Mouse (Mus musculus) MEL (cell line): ENCODE results near the gene H2-Ab1. TPM values are rescaled to one million over a fixed set of nuclear protein-coding genes. Genes with fewer than 3 reads are reported as not detected.

Source experiments
- DNase-seq: peaks from one replicate; pipeline ENCODE4 v3.0.0; 2011; ENCODE audit warnings: low read depth, low spot score
- H3K27ac ChIP-seq: 2 replicates; pipeline ENCODE4 v1.5.1; 2012; ENCODE audit warnings: low read depth, mild to moderate bottlenecking, control low read depth, low read length, moderate library complexity; ENCODE audit not compliant: control insufficient read depth
- H3K27me3 ChIP-seq, 2 experiments: fragments of 150-350 bp in 1 of 2; sonication (generic) in 1 of 2; 2 replicates each; pipeline ENCODE4 v1.6.1; 2012; ENCODE audit warnings: low read length in 2 of 2, mild to moderate bottlenecking in 2 of 2, improper control_type of control experiment in 1 of 2, moderate library complexity in 1 of 2; ENCODE audit not compliant: insufficient read depth in 2 of 2, control insufficient read depth in 1 of 2
- H3K36me3 ChIP-seq, 2 experiments: 2 replicates each; pipeline ENCODE4 v1.6.1; 2012 to 2014; ENCODE audit warnings: low read length in 2 of 2, improper control_type of control experiment in 1 of 2, inconsistent platforms in 1 of 2, mild to moderate bottlenecking in 1 of 2; ENCODE audit not compliant: insufficient read depth in 2 of 2, control insufficient read depth in 1 of 2
- H3K4me1 ChIP-seq, 2 experiments: fragments of 150-350 bp in 1 of 2; sonication (generic) in 1 of 2; 2 replicates each; pipeline ENCODE4 v1.6.1; 2012; ENCODE audit warnings: low read length in 2 of 2, improper control_type of control experiment in 1 of 2, mild to moderate bottlenecking in 1 of 2; ENCODE audit not compliant: insufficient read depth in 2 of 2, control insufficient read depth in 1 of 2
- H3K4me3 ChIP-seq, 2 experiments: fragments of 150-350 bp in 1 of 2; sonication (generic) in 1 of 2; 2 replicates each; pipeline ENCODE4 v1.5.1; 2012; ENCODE audit warnings: low read depth in 2 of 2, low read length in 2 of 2, mild to moderate bottlenecking in 2 of 2, moderate library complexity in 2 of 2, control low read depth in 1 of 2, improper control_type of control experiment in 1 of 2; ENCODE audit not compliant: control insufficient read depth in 1 of 2, insufficient read depth in 1 of 2
- H3K79me2 ChIP-seq: 2 replicates; pipeline ENCODE4 v1.6.1; 2012; ENCODE audit warnings: mild to moderate bottlenecking, low read length, moderate library complexity; ENCODE audit not compliant: control insufficient read depth, poor library complexity, insufficient read depth
- H3K9ac ChIP-seq: 2 replicates; pipeline ENCODE4 v1.6.1; 2012; ENCODE audit warnings: low read depth, mild to moderate bottlenecking, control low read depth, low read length, moderate library complexity; ENCODE audit not compliant: control insufficient read depth, poor library complexity, severe bottlenecking
- H3K9me3 ChIP-seq: fragments of 150-350 bp; sonication (generic); replicated peaks from 2 replicates; pipeline ENCODE4 v1.6.1; 2012; ENCODE audit warnings: mild to moderate bottlenecking, low read length, improper control_type of control experiment, moderate library complexity; ENCODE audit not compliant: insufficient read depth
- CHD2 ChIP-seq: IDR thresholded peaks from 2 replicates; pipeline ENCODE4 v1.6.1; 2011; ENCODE audit warnings: low read length, improper control_type of control experiment
- E2F4 ChIP-seq: IDR thresholded peaks from 2 replicates; pipeline ENCODE4 v1.6.1; 2011; ENCODE audit warnings: low read depth, low read length, improper control_type of control experiment, borderline replicate concordance
- EP300 ChIP-seq, 2 experiments: IDR thresholded peaks; 2 replicates each; pipeline ENCODE4 v1.6.1; 2011; ENCODE audit warnings: improper control_type of control experiment in 2 of 2, low read length in 2 of 2, low read depth in 1 of 2, mild to moderate bottlenecking in 1 of 2
- HCFC1 ChIP-seq: IDR thresholded peaks from 2 replicates; pipeline ENCODE4 v1.6.1; 2012; ENCODE audit warnings: low read depth, mild to moderate bottlenecking, inconsistent platforms, low read length, improper control_type of control experiment, moderate library complexity
- MAFK ChIP-seq: IDR thresholded peaks from 2 replicates; pipeline ENCODE4 v1.6.1; 2011; ENCODE audit warnings: low read depth, mild to moderate bottlenecking, low read length, improper control_type of control experiment, borderline replicate concordance
- MAX ChIP-seq: IDR thresholded peaks from 2 replicates; pipeline ENCODE4 v1.6.1; 2011; ENCODE audit warnings: low read length, improper control_type of control experiment
- MAZ ChIP-seq: IDR thresholded peaks from 2 replicates; pipeline ENCODE4 v1.6.1; 2012; ENCODE audit warnings: low read depth, mild to moderate bottlenecking, inconsistent platforms, low read length, improper control_type of control experiment
- MXI1 ChIP-seq: IDR thresholded peaks from 2 replicates; pipeline ENCODE4 v1.6.1; 2011; ENCODE audit warnings: mild to moderate bottlenecking, low read depth, low read length, improper control_type of control experiment
- MYB ChIP-seq: IDR thresholded peaks from 2 replicates; pipeline ENCODE4 v1.6.1; 2011; ENCODE audit warnings: mild to moderate bottlenecking, low read depth, low read length, improper control_type of control experiment
- POLR2A ChIP-seq, 2 experiments: IDR thresholded peaks; 2 replicates each; pipeline ENCODE4 v1.6.1; 2011 to 2012; ENCODE audit warnings: low read length in 2 of 2, mild to moderate bottlenecking in 2 of 2, control low read depth in 1 of 2, improper control_type of control experiment in 1 of 2, low read depth in 1 of 2, moderate library complexity in 1 of 2; ENCODE audit not compliant: control insufficient read depth in 1 of 2, insufficient read depth in 1 of 2, poor library complexity in 1 of 2
- RAD21 ChIP-seq: IDR thresholded peaks from 2 replicates; pipeline ENCODE4 v1.6.1; 2011; ENCODE audit warnings: mild to moderate bottlenecking, low read depth, low read length, improper control_type of control experiment
- RCOR1 ChIP-seq: IDR thresholded peaks from 2 replicates; pipeline ENCODE4 v1.6.1; 2012; ENCODE audit warnings: low read depth, mild to moderate bottlenecking, inconsistent platforms, low read length, improper control_type of control experiment
- SIN3A ChIP-seq: IDR thresholded peaks from 2 replicates; pipeline ENCODE4 v1.6.1; 2012; ENCODE audit warnings: low read length, improper control_type of control experiment, inconsistent platforms
- SMC3 ChIP-seq: IDR thresholded peaks from 2 replicates; pipeline ENCODE4 v1.6.1; 2011; ENCODE audit warnings: low read depth, low read length, improper control_type of control experiment
- TCF12 ChIP-seq: IDR thresholded peaks from 2 replicates; pipeline ENCODE4 v1.6.1; 2014; ENCODE audit warnings: low read depth, mild to moderate bottlenecking, inconsistent platforms, low read length, improper control_type of control experiment, moderate library complexity
- USF2 ChIP-seq, 2 experiments: IDR thresholded peaks; 2 replicates each; pipeline ENCODE4 v1.6.1; 2011 to 2012; ENCODE audit warnings: improper control_type of control experiment in 2 of 2, low read length in 2 of 2, borderline replicate concordance in 1 of 2, inconsistent platforms in 1 of 2, low read depth in 1 of 2, mild to moderate bottlenecking in 1 of 2; ENCODE audit not compliant: insufficient read depth in 1 of 2
- ZMIZ1 ChIP-seq: IDR thresholded peaks from 2 replicates; pipeline ENCODE4 v1.6.1; 2012; ENCODE audit warnings: low read depth, mild to moderate bottlenecking, inconsistent platforms, low read length, improper control_type of control experiment, moderate library complexity
- polyA plus RNA-seq, 2 experiments: library from polyadenylated mRNA; stranded (reverse) in 1 of 2; unstranded in 1 of 2; fragments of >175 nt in 1 of 2; fragments of >200 nt in 1 of 2; gene quantifications; 2 replicates each; pipeline versions ENCODE4 v1.2.1 to v1.2.4; 2012; ENCODE audit warnings: low replicate concordance in 2 of 2, low read depth in 1 of 2; ENCODE audit not compliant: insufficient read length in 2 of 2, insufficient read depth in 1 of 2, missing spikeins in 1 of 2
- total RNA-seq: library from RNA; depleted of rRNA; stranded (reverse); fragments of 300-350 nt; gene quantifications from 2 replicates; pipeline ENCODE4 v1.2.3, GENCODE M21; 2012

The H2-Ab1 gene
- total and polyA plus RNA-seq, 3 experiments = not detected

DNA sequence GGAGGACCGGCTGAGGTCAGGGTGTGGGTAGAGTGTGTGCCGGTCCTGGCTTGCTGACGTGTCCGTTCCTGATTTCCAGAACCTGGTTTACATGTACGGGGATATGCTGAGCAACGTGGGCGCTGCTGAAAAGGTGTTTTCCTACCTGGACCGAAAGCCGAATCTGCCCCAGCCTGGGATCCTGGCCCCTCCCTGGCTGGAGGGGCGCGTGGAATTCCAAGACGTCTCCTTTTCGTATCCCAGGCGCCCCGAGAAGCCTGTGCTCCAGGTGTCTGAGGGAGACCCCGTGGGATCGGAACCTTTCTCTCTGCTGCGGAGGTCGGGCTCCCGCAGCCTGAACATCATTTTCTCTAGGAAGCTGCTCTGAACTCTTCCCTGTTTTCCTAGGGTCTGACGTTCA lies 43.6 kb upstream of the H2-Ab1 start:
- Histone ChIP-seq H3K4me3 (no peak overlapping the region), H3K4me1 (peaks cover 18 to 46% of the 10 kb centered on the region in 2 experiments), H3K9ac (no peak overlapping the region), H3K27ac (no peak overlapping the region), H3K36me3 (peaks cover 2 to 35% of the 10 kb centered on the region in 2 experiments; a peak in 3 of 4 replicates), H3K27me3 (no peaks in the 10 kb centered on the region), H3K9me3 (no peaks in the 10 kb centered on the region), H3K79me2 (no peaks in the 10 kb centered on the region)
- TF ChIP-seq TCF12 (no peak), CHD2 (no peak), EP300 (IDR thresholded peaks at IDR 0.05; ENCODE audit: low read depth in 1 of 2, low read length in 2 of 2) (no peak), MYB (no peak), HCFC1 (no peak), MAX (no peak), RAD21 (no peak), ZMIZ1 (no peak)
- DNase-seq = no peak

GRCm38 (mm10) chr17:34215176-34215575 lies 42.3 kb upstream of the H2-Ab1 start:
- peaks cover 2 to 33% of the 10 kb centered on the region in 2 experiments; a peak in 3 of 4 replicates for H3K36me3 ChIP-seq
- TF ChIP-seq MYB (no peak), MXI1 (no peak), E2F4 (no peak), POLR2A (IDR thresholded peaks at IDR 0.05; ENCODE audit: control insufficient read depth in 1 of 2, insufficient read depth in 1 of 2, low read depth in 1 of 2, low read length in 2 of 2, poor library complexity in 1 of 2) (no peak), MAX (no peak), USF2 (IDR thresholded peaks at IDR 0.05; ENCODE audit: borderline replicate concordance in 1 of 2, insufficient read depth in 1 of 2, low read depth in 1 of 2, low read length in 2 of 2) (no peak), RCOR1 (no peak), HCFC1 (no peak), SIN3A (no peak), TCF12 (no peak), SMC3 (no peak), MAFK (no peak), MAZ (no peak), EP300 (IDR thresholded peaks at IDR 0.05; ENCODE audit: low read depth in 1 of 2, low read length in 2 of 2) (no peak)
- TF ChIP-seq, all 39 proteins: peak for 0
- H3K9ac ChIP-seq = no peak overlapping the region
- H3K4me1 ChIP-seq = peaks cover 15 to 37% of the 10 kb centered on the region in 2 experiments
- no peak overlapping the region for H3K4me3 ChIP-seq
- no peaks in the 10 kb centered on the region for H3K79me2 ChIP-seq
- DNase-seq = no peak
- no peaks in the 10 kb centered on the region for H3K9me3 ChIP-seq
- H3K27ac ChIP-seq = no peak overlapping the region
- H3K27me3 ChIP-seq = no peaks in the 10 kb centered on the region
